Mouse (Mus musculus): Measurements from ENCODE around the gene Foxn3. TPM values are rescaled to one million over a fixed set of nuclear protein-coding genes. Genes with fewer than 3 reads are reported as not detected.
A peak's percentile ranks its signal among the peaks of the same experiment; 100 is the strongest.

Foxn3 gene
- polyA plus RNA-seq, 1 experiment from 2014 or later = 54.0 TPM

DNA sequence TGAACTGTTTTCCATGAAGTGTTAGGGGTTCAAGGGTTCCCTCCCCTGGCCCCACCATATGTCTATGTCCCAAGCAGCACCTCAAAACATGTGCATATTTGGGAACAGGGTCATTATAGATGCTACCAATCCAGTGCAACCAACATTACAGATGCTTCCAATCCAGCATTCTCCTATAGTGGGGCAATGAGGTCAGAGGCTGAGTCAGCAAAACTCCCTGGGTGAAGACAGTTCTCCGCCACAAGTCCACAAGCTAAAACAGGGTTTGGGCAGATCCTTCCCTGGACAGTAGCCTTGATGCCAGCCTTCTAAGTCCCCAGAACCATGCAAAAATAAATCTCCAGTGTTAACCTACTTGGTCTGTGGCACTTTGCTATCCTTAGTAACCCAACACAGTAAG, 320.1 kb downstream of the Foxn3 start:
- WGBS = 95% methylated on average over 1 of the region's 1 CpGs

DNA sequence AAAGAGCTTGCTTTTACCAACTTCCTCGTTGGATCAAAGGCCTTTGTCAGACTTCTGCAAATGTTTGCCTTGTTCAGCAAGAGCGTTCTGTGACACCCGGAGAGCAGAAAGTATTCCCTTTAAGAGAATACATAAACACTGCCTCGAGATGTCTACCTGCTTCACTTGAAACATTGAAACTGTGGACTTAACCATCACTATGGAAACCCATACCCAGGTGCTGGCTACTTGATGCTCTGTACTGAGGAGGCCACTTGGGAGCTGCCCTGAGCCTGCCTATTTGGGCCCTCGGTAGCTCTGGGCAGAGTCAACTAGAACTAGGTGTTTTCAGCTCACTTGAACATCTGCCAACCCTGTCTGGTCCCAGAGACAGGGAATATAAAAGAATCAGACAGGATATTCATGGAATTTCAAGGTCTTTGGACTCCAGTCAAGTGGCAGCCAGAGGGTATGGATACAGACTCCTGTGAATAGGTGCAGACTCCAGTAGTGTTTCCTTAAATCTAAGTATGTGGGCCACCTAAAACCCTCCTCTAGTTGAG, 323.1 kb downstream of the Foxn3 start:
- no peak for ATAC-seq (replicated peaks; ENCODE audit: low FRiP score, low read depth)
- Histone ChIP-seq H3K9me3 (replicated peaks; ENCODE audit: low read length) (no peaks in the 10 kb centered on the region), H3K36me3 (ENCODE audit: insufficient read depth, low read length) (no peaks in the 10 kb centered on the region), H3K9ac (ENCODE audit: low read depth, low read length) (no peak overlapping the region), H3K4me1 (replicated peaks; ENCODE audit: insufficient read depth, low read length) (no peaks in the 10 kb centered on the region), H3K27ac (no peak overlapping the region), H3K27me3 (ENCODE audit: insufficient read depth, low read length) (no peaks in the 10 kb centered on the region), H3K4me3 (replicated peaks; ENCODE audit: low read depth, low read length) (no peak overlapping the region), H3K4me2 (ENCODE audit: low read length) (no peak overlapping the region)
- 54% methylated on average over 5 of the region's 5 CpGs for WGBS
- no peak for DNase-seq (ENCODE audit: low spot score)
- no peak for TF ChIP-seq CTCF (IDR thresholded peaks at IDR 0.05; ENCODE audit: low read depth)

More for the DNA sequence above, 320.1 kb downstream of the Foxn3 start:
- H3K4me1 ChIP-seq (replicated peaks; ENCODE audit: insufficient read depth, low read length) = no peaks in the 10 kb centered on the region
- no peaks in the 10 kb centered on the region for H3K27me3 ChIP-seq (ENCODE audit: insufficient read depth, low read length)
- H3K4me2 ChIP-seq (ENCODE audit: low read length) = no peak overlapping the region
- no peak overlapping the region for H3K27ac ChIP-seq
- H3K9ac ChIP-seq (ENCODE audit: low read depth, low read length) = no peak overlapping the region
- DNase-seq (ENCODE audit: low spot score) = no peak
- no peaks in the 10 kb centered on the region for H3K9me3 ChIP-seq (replicated peaks; ENCODE audit: low read length)
- no peak for TF ChIP-seq CTCF (IDR thresholded peaks at IDR 0.05; ENCODE audit: low read depth)
- ATAC-seq (replicated peaks; ENCODE audit: low FRiP score, low read depth) = no peak
- H3K36me3 ChIP-seq (ENCODE audit: insufficient read depth, low read length) = no peaks in the 10 kb centered on the region
- no peak overlapping the region for H3K4me3 ChIP-seq (replicated peaks; ENCODE audit: low read depth, low read length)

DNA sequence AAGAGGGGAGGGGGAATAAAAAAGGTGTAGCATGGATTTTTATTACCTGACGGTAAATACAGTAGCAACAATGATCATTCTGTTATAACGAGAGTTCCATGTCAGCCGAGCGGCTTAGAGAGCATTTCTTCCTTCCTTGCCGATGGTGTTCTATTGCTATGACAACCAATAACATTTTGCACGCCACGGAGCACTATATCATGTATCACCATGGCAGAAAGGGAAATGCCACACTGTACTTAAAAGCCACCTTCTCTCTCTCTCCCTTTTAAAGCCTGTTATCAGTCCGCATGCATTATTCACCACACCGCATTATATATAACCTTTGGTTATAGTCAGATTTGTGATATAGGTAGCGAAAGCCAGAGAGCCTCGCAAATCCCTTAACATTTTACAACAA, 323.6 kb downstream of the Foxn3 start:
- no peak for TF ChIP-seq CTCF (IDR thresholded peaks at IDR 0.05; ENCODE audit: low read depth)
- H3K4me3 ChIP-seq (replicated peaks; ENCODE audit: low read depth, low read length) = no peak overlapping the region
- H3K27me3 ChIP-seq (ENCODE audit: insufficient read depth, low read length) = no peaks in the 10 kb centered on the region
- H3K4me2 ChIP-seq (ENCODE audit: low read length) = no peak overlapping the region
- H3K27ac ChIP-seq = no peak overlapping the region
- no peak overlapping the region for H3K9ac ChIP-seq (ENCODE audit: low read depth, low read length)
- ATAC-seq (replicated peaks; ENCODE audit: low FRiP score, low read depth) (no peak), DNase-seq (ENCODE audit: low spot score) (no peak)
- no peaks in the 10 kb centered on the region for H3K36me3 ChIP-seq (ENCODE audit: insufficient read depth, low read length)
- H3K9me3 ChIP-seq (replicated peaks; ENCODE audit: low read length) = no peaks in the 10 kb centered on the region
- 74% methylated on average over 11 of the region's 11 CpGs for WGBS
- no peaks in the 10 kb centered on the region for H3K4me1 ChIP-seq (replicated peaks; ENCODE audit: insufficient read depth, low read length)

DNA sequence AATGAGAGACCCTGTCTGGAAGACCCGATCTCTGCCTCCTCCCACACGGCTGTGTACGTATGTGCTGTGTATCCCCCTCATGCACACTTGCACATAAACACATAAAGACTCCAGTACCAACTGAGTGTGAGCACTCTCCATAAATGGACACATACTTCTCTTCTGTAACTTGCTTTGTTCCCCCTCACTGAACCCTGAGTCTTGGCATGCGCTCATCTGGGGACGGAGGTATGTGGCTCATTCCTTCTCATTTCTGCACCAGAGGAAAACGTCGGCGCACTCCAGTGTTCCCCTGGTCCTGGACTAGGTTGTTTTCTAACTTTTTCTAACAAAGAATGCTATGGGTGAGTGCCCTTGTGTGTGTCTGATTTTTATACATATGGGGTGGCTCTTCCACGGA, 325.9 kb downstream of the Foxn3 start:
- no peaks in the 10 kb centered on the region for H3K36me3 ChIP-seq (ENCODE audit: insufficient read depth, low read length)
- no peak overlapping the region for H3K4me2 ChIP-seq (ENCODE audit: low read length)
- ATAC-seq (replicated peaks; ENCODE audit: low FRiP score, low read depth) (no peak), DNase-seq (ENCODE audit: low spot score) (no peak)
- no peak overlapping the region for H3K9ac ChIP-seq (ENCODE audit: low read depth, low read length)
- H3K27me3 ChIP-seq (ENCODE audit: insufficient read depth, low read length) = no peaks in the 10 kb centered on the region
- H3K4me3 ChIP-seq (replicated peaks; ENCODE audit: low read depth, low read length) = no peak overlapping the region
- 75% methylated on average over 9 of the region's 9 CpGs for whole genome bisulfite sequencing
- no peak overlapping the region for H3K27ac ChIP-seq
- no peaks in the 10 kb centered on the region for H3K4me1 ChIP-seq (replicated peaks; ENCODE audit: insufficient read depth, low read length)
- no peaks in the 10 kb centered on the region for H3K9me3 ChIP-seq (replicated peaks; ENCODE audit: low read length)
- TF ChIP-seq CTCF (IDR thresholded peaks at IDR 0.05; ENCODE audit: low read depth) = no peak

DNA sequence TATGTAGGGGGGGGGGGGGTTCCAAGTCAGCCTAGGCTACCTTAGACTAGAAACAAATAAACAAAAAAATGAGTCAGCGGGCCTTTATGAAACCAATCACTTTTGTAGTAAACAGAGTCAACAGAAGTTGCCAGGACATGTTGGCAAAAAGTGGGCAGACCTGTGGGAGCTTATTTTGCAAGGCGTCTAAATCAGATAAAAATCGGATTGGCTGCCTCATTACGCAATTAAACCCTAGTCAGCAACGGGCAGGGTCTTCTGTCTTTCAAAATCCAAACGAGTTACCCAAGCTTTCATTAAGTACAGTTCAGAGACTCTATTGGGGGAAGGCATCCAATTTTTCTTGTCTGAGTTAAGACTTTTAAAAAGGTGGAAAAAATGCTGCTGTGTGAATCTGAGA, 329.0 kb downstream of the Foxn3 start:
- 67% methylated on average over 6 of the region's 6 CpGs for WGBS
- H3K27me3 ChIP-seq (ENCODE audit: insufficient read depth, low read length) = no peaks in the 10 kb centered on the region
- no peak for TF ChIP-seq CTCF (IDR thresholded peaks at IDR 0.05; ENCODE audit: low read depth)
- no peak overlapping the region for H3K9ac ChIP-seq (ENCODE audit: low read depth, low read length)
- no peak overlapping the region for H3K27ac ChIP-seq
- no peaks in the 10 kb centered on the region for H3K4me1 ChIP-seq (replicated peaks; ENCODE audit: insufficient read depth, low read length)
- ATAC-seq (replicated peaks; ENCODE audit: low FRiP score, low read depth) (no peak), DNase-seq (ENCODE audit: low spot score) (no peak)
- no peak overlapping the region for H3K4me3 ChIP-seq (replicated peaks; ENCODE audit: low read depth, low read length)
- H3K4me2 ChIP-seq (ENCODE audit: low read length) = no peak overlapping the region
- no peaks in the 10 kb centered on the region for H3K36me3 ChIP-seq (ENCODE audit: insufficient read depth, low read length)
- H3K9me3 ChIP-seq (replicated peaks; ENCODE audit: low read length) = no peaks in the 10 kb centered on the region

DNA sequence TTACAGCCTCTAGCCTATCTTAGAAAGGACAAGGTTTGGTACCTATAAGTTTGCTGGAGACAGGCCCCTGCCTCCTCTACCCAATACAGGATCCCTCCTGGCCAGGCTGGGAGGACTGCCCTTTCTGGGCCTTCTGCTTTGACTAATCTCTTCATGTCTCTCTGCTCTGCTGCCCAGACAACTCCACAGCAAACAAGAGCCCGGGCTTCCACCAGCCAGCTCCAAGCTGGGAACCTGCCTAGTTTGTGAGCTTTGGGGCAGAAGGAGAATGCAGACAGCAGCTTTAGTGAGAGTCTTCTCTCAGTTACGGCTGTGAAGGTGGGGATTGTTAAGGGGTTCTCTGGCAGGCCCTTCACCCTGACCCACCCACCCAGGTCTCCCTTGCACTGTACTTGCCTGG, 330.0 kb downstream of the Foxn3 start:
- WGBS = 70% methylated on average over 2 of the region's 2 CpGs
- H3K4me1 ChIP-seq (replicated peaks; ENCODE audit: insufficient read depth, low read length) = no peaks in the 10 kb centered on the region
- no peaks in the 10 kb centered on the region for H3K9me3 ChIP-seq (replicated peaks; ENCODE audit: low read length)
- DNase-seq (ENCODE audit: low spot score) (no peak), ATAC-seq (replicated peaks; ENCODE audit: low FRiP score, low read depth) (no peak)
- no peak for TF ChIP-seq CTCF (IDR thresholded peaks at IDR 0.05; ENCODE audit: low read depth)
- no peak overlapping the region for H3K9ac ChIP-seq (ENCODE audit: low read depth, low read length)
- no peak overlapping the region for H3K4me3 ChIP-seq (replicated peaks; ENCODE audit: low read depth, low read length)
- 0 out of 2 replicates have a peak overlapping the region, but pooled peaks have one; percentile 1 for H3K27ac ChIP-seq
- no peaks in the 10 kb centered on the region for H3K27me3 ChIP-seq (ENCODE audit: insufficient read depth, low read length)
- no peak overlapping the region for H3K4me2 ChIP-seq (ENCODE audit: low read length)
- H3K36me3 ChIP-seq (ENCODE audit: insufficient read depth, low read length) = no peaks in the 10 kb centered on the region

DNA sequence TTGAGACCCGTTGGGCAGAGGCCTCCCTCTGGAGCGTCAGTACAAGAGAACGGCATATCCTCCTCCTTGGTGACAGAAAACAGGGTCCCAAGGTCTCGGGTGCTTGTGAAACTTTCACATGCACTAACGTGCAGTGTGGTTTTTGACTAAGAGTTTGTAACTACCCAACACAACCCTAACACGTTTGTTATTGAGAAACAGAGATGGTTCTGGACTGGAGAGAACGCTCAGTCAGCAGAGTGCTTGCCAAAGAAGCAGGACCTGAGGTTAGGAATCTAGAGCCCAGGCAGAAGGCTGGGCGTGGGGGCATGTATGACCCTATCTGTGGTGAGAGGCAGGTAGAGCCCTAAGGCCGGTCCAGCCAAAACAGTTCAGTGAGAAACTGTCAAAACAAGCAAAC, 330.9 kb downstream of the Foxn3 start:
- WGBS = 82% methylated on average over 9 of the region's 9 CpGs
- H3K4me3 ChIP-seq (replicated peaks; ENCODE audit: low read depth, low read length) = no peak overlapping the region
- DNase-seq (ENCODE audit: low spot score) = no peak
- no peaks in the 10 kb centered on the region for H3K27me3 ChIP-seq (ENCODE audit: insufficient read depth, low read length)
- no peak overlapping the region for H3K4me2 ChIP-seq (ENCODE audit: low read length)
- no peaks in the 10 kb centered on the region for H3K9me3 ChIP-seq (replicated peaks; ENCODE audit: low read length)
- H3K4me1 ChIP-seq (replicated peaks; ENCODE audit: insufficient read depth, low read length) = no peaks in the 10 kb centered on the region
- no peaks in the 10 kb centered on the region for H3K36me3 ChIP-seq (ENCODE audit: insufficient read depth, low read length)
- no peak for TF ChIP-seq CTCF (IDR thresholded peaks at IDR 0.05; ENCODE audit: low read depth)
- no peak overlapping the region for H3K27ac ChIP-seq
- no peak for ATAC-seq (replicated peaks; ENCODE audit: low FRiP score, low read depth)
- H3K9ac ChIP-seq (ENCODE audit: low read depth, low read length) = no peak overlapping the region
